Mouse (Mus musculus) retina, embryonic 14.5 days (tissue): ENCODE results near the gene Prkaca.
"Not testable (repeated sequence)": the region's sequence is repeated elsewhere in the genome, so short reads cannot be mapped to it uniquely, and the experiment has no call there.

Experiments used
- DNase-seq: peaks from one replicate; pipeline ENCODE4 v3.0.0-alpha.2; 2015; ENCODE audit warnings: low spot score

Prkaca gene

DNA sequence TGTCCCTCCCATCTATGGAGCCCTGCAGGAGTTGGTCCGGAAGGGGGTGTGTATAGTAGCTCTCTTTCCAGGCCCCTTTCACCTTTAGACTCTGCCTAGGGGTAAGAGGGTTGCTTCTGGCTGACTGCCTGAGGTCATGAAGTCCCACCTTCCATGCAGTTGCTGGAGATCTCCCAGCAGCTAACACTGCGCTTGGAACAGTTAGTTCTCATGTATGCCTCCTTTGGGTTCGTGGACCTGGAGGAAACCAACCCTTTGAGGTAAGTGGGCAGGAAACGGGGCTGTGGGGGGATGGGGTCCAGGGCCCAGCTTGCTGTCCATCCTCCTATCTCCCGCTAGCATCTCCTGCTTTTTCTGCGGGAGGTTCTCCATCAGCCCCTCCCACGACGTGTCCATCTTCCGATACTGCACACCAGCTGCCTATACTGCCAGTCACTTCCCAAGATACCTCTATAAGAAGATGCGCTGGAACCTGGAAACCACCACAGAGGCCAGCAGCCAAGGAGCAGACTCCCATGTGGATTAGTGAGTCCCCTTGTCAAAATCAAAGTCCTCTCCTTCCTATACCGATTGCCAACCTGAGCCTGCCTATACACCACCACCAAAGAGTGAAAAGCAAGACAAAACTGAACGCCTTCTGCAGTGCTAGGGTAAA lies 30.3 kb downstream of the Prkaca start:
- DNase-seq = no peak

DNA sequence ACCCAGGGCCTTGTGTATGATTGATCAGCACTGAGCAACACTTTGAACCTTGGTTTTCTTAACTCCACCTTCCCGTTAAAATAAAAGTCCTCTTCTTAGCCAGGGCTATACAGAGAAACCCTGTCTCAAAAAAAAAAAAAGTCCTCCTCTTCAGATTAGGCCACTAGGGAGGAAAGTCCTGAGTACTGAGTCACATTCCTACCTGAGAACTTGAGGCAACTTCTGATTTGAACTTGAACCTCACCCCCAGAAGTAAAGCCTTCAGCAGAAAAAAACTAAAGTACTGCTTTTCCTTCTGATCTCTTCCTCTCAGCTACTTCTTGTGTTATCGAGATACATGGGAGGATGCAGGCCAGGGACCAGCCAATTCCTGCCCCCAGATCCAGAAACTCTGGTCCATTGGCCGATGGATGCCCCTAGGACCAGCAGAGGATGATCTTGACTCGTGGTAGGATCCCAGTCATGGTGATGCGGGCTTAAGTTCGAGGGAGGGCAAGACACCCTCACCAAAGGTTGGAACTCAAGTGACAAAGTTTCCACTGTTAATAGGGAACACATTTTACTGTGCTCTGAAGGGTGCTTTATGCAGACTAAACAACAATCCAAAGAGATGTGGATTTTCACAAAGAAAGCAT lies 30.9 kb downstream of the Prkaca start:
- no peak for DNase-seq

DNA sequence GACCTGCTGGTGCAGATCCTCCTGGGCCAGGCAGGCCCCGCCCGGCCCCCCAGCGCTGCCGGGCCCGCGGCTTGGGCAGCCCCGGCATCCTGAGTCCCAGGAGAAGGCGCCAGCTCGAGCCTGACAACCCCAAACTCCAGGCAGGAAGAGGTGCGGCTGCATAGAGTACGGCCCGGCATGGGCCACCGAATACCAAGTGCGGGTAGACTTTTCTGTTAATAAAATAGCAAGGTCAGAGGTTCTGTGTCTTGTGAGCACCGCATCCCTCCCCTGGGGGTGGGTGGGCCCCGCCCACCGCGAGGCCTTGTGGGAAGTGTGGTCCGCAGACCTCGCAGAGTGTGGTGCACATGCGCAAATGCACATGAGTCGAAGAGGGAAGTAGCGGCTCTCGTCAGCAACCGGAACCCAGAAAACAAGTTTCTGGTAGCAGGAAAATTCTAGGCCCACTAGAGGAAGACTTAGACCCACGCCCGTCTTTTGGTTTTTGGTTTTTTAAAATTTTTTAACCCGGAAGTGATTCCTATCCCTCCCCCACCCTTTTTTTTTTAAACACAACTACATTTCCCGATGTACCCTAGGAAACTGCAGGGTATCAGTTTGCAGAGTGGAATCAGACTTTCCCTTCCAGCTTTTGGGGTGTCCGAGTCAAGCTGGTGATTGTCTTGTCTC lies 31.9 kb downstream of the Prkaca start:
- DNase-seq = peak; percentile 93

DNA sequence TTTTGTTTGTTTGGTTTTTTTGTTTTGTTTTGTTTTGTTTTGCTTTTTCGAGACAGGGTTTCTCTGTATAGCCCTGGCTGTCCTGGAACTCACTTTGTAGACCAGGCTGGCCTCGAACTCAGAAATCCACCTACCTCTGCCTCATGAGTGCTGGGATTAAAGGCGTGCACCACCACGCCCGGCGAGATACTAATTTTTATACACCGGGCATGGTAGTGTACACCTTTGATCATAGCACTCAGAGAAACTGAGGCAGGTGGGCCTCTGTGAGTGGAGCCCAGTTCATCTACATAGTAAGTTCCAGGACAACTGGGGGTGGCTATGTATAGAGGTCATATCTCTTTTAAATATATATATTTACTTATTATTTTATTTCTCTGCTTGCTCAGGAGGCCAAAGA lies 32.7 kb downstream of the Prkaca start:
- not testable (repeated sequence) for DNase-seq

DNA sequence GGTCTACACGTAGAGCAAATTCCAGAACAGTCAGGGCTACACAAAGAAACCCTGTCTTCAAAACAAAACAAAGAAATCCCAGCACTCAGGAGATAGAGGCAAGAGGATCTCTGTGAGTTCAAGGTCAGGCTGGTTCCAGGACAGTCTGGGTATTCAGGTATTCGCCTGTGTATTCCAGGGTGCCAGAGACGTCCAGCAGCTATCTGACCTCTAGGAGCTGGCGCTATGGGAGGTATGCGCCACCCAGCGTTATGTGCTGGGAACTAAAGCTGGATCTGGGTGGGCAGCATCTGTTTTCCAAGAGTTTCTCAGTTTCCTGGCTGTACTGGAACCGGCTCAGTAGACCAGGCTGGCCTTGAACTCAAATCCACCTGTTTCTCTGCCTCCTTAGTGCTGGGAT lies 35.6 kb downstream of the Prkaca start:
- peak; percentile 63 for DNase-seq

DNA sequence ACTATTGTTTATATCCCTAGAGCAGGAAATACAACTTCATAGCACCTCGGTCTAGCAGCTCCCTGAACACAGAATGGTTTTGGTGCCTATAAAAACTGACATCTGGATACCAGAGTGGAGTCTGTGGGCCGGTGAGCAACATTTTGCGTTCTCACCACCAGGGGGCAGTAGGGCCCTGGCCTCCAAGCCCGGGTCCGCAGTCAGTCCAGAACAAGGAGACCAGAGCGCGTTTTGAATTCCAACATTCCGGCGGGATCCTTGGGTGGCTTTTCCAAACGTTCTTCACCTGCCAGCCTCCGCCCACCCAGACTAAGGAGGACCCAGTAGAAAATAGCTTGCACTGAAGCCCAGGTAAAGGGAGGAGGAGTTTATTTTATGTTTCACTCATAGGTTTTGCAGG lies 37.1 kb downstream of the Prkaca start:
- DNase-seq = peak; percentile 87

DNA sequence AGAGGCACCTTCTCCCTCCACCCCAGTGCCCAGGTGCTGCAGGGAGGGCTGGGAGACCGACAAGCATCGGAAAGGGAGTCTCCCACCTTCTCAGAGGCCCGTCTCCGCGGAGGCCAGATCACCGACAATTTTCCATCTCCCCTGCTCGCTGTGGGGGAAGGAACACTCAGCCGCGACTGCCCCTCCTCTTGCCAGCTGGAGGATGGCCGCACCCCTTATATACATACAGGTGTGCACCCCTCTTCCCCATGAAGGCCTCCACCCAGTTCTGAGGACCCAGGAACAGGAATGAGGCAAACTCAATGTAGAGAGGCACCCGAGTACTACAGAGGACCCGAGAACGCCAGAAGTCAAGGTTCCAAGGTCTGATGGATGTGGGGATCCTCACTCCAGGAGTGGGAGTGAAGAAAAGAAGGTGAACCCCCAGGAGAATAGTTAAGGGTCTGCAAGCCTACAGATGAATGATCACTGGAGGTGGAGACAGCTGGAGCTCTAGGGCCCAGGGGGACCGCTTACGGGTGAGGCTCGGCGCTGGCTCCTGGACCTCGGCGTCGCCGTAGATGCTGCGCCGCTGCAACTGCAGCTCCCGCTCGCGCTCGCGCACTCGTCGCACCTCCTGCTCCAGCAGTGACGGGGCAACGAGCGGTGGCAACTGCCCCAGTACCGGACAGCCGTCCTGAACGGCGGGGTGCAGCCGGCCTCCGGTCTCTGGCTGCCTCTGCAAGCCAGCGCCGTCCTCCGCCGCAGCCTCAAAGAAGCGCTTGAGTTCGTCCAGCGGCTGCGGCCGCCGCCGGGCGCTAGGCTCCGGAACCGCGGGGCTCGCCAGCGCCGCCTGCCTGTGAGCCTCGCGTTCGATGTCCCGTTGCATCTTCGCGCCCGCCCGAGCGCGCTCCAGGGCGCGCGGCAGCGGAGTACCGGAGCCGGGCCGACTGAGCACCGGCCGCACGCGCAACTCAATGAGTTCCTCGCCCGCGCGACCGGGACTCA lies 38.1 kb downstream of the Prkaca start:
- peak; percentile 83 for DNase-seq

DNA sequence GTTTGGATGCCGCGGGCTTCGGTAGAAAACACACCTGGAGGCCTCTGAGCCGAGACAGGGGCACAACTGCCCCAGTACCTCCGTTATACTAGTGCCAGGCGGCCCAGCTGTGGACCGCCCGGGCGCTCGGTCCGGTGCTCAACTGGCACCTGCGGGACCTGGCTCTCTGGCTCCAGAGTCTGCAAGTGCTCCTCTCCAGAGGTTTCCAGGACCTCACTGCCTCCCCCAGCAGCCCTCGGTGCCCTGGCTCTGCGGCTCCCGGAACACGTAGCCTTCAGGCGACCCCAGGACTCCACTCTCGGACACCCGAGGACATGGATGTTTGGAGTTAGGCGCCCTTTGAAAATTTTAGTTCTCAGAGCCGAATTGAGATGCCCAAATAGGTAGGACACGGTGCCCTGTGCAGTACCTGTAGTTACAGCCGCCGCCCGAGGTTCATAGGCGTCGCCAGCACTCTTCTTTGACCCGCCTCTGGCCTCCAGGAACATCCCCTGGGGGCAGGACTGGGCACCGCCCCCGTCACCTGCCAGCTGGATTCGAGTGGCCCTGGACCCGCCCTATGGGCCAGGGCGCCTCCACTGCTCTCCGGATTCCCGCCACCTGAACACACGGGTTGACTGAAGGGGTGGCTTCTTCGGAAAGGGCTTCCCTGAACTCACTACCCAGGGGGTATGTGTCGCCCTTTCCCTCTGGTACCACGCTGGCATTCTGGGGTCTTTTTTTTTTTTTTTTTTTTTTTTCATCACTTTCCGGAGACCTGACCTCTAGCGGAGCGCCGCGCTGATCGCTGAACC lies 39.1 kb downstream of the Prkaca start, which contains the start of gene 2210011C24Rik:
Gene 2210011C24Rik, minus strand, starts transcription at position 467 of the 794 bp plus-strand sequence.
- DNase-seq = peak; percentile 31

DNA sequence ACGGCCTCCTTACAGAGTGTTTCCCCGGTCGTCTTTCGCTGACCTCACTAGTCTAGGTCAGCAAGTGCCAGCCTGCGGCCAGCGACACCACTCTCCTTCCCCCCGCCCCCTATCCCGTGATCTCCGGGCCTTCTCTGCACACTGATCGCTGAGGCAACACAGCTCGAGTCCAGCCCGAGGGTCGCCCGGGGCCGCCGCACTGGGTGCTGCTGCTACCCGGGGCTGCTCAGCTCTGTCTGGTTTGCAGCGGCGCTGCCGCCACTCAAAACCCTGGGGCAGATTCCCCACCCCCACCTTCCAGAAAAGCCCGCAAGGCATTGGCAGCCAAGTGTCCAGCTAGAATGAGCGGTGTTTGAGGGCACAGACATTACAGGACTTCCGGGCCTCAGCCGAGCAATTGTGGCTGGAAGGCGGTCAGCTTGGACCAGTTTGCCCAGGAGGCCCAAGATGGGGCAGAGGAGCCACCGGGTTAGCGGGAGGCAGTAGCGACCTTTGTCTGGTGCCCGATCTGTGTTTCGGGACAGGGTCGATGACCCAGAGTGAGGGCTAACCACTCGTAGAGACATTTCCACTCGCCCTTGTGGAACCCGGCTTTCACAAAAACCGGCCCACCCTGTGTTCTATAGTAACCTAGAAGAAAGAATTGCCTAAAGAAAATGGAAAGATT lies 39.8 kb downstream of the Prkaca start:
- DNase-seq = peak; percentile 37

DNA sequence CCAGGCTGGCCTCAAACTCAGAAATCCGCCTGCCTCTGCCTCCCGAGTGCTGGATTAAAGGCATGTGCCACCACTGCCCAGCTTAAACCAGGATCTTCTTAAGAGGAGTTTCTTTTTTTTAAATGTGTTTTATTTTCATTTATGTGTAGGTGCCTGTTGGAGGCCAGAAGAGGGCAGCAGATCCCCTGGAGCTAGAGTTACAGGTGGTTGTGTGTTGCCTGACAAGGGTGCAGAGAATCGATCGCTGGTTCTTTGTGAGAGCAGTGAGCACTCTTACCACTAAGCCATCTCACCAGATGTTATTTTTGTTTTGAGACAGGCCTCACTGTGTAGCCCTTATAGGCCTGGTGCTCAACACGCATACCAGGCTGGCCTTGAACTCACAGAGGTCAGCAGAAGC lies 43.0 kb downstream of the Prkaca start:
- DNase-seq = no peak

DNA sequence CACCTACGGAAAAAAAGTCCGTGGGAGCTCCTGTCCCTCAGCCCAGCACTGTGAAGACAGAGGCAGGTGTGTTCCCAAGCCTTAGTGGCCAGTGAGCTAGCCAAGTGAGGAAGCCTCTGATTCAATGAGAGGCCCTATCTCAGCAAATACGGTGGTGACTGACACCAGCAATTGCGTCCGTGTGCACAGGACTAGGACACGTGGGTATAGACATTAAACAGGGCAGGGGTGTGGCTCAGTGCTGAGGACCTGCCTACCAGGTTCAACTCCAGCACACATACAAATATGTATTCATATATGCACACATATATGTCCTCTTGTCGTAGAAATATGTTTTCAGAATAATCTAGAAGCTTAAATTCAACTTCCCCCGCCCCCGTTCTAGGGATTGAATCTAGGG lies 46.9 kb downstream of the Prkaca start:
- no peak for DNase-seq

DNA sequence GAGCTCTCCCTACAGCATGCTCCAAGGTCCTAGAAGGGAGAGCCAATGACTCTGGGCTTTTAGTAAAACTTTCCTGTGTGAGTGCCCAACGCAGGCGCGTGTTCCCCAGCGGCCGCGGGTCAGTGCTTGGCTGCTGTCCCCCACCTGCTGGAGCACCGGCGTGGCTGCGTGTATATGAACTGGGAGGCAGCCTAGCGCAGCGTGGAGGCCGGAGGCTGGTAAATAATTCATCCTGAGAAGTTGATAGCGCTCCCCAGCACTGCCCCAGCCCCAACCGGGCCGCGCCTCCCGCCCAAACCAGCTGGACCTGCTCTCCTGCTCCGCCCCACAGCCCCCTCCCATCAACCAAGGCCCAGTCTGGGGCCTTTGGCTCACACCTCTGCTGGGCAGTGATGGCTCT lies 48.3 kb downstream of the Prkaca start, which contains the start of gene Palm3:
Gene Palm3, plus strand, starts transcription at position 376 of the 400 bp plus-strand sequence.
- no peak for DNase-seq

DNA sequence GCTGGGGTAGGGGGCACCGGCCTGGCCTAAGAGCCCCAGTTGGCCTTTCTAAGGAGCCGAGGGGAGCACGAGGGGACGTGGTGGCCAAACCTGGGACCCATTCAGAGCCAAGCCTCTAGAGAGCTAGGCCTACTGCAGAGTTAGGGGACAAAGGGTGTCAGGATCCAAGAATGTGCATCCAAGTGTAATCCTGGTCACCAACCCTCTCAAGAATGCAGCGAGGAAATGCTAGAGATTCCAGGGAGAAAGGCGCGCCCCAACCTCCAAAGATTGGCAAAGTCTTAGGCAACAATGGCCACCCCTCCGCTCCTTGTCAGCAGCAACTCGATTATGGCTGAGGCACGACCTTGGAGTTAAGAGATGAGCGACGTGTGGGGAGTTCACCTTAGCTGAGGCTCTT lies 48.8 kb downstream of the Prkaca start:
- no peak for DNase-seq

DNA sequence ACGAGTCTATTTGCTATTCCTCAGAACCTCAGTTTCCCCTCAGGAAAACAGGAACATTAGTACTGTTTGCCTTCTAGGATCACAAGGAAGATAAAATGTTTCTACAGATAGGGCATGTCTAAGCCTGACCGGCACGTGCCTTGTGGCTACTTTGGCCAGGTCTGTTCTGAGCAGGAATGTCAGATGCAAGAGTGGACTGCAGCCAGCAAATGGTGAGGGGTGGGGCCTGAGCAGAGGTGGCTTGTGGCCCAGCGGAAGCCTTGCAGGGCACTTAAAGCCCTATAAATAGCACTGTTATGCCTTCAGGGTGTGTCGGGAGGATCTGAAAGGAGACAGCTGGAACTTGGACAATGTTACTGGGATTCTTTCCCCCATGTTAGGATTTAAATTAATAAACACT lies 50.3 kb downstream of the Prkaca start:
- DNase-seq = no peak

DNA sequence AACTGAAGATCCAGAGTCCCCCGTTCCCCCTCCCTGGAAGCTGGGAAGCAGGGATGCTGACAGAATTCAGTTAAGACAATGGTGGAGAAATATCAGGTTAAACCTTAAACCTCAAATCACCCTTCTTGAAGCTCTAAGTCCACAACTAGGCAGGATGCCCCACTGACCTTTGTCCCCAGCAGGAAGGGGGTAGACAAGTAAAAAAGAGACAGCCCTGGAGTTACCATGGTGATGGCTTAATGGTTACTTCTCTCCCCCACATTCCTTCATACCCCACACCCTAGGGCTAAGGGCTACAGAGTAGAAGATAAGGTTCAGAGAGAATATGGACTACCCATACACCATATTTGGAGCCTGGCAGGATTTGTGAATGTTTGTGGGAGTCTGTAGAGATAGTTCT lies 50.8 kb downstream of the Prkaca start:
- DNase-seq = no peak

DNA sequence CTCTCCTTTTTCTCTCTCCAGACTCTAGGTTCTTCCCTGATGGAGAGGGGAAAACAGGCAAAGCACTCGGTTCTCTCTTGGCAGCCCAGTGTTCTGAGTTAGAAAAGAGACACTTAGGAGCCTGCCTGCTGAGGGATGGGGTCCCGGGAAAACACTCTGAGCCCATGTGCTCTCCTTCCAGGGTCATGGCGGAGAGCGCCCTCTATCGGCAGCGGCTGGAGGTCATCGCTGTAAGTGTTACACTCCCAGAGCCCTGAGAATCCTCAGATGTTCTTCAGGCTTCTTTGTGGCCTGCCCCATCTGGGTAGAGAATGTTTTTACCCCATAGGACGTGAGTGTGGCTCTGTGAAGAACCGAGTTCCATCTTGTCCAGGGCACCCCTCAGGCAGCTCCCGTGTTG lies 51.4 kb downstream of the Prkaca start:
- peak; percentile 79 for DNase-seq

DNA sequence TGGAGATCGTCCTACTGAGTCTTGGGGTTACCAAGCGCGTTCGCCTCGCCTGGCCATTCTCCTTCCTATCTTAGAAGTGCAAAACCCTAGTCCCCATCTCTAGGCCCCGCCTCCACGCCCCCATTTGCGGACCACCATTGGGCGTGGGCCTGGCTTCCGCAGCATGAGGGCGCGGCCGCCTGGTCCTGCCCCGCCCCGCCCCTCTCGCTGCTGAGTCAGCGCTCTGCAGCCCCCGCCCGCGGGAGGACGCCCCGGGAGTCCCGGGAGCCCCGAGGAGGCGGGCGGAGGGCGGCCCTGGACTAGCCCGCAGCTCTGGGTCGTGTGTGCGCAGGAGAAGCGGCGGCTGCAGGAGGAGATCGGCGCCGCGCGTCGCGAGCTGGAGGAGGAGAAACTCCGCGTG lies 53.1 kb downstream of the Prkaca start:
- peak; percentile 73 for DNase-seq

DNA sequence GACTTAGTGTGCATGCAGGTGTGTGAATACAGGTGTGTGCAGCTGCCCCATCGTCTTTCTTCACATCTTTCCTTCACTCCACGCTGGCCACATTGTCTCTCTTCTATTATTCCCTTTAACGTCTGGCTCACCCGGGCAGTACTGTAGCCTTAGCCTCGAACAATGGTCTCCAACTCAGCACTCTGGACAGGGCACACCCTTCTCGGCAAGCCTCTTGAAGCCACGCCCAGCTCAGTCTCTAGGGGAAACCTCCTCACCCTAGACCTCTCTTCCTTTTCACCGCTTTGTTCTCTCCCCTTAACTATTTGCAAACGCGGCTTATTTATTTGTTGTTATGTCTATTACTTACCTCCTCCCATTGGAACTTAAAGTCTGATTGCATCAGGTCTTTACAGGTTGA lies 54.7 kb downstream of the Prkaca start:
- no peak for DNase-seq

DNA sequence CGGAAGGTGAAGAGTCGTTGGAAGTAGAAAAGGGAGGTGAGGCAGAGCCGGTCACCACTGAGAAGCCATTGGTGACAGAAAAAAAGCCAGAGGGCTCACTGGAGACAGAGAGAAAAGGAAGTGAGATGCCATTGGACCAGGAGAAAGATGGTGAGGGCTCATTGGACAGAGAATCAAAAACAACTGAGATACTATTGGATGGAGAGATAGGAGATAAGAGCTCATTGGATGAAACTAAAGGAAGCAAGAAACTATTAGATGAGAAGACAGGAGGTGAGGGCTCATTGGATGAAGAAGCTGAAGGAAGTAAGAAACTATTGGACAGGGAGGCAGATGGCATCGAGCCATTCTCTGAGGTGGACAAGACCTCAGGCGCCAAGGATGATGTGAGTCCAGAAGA lies 56.5 kb downstream of the Prkaca start:
- DNase-seq = no peak

DNA sequence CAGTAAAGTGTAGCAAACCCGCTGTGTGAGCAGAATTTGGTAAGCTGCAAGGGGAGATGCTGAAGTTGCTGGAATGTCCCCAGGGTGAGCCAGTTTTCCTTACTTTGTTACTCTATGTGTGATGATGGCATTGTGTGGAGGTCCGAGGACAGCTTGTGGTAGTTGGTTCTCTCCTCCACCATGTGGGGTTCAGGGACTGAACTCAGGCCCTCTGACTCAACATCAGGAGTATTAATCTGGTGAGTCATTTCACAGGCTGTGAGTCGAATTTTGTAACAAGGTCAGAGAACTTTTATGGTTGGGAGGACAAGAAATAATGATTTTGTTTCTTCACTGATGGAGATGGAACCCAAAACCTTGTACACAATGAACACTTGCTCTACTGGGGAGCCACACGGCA lies 60.0 kb downstream of the Prkaca start:
- DNase-seq = no peak

DNA sequence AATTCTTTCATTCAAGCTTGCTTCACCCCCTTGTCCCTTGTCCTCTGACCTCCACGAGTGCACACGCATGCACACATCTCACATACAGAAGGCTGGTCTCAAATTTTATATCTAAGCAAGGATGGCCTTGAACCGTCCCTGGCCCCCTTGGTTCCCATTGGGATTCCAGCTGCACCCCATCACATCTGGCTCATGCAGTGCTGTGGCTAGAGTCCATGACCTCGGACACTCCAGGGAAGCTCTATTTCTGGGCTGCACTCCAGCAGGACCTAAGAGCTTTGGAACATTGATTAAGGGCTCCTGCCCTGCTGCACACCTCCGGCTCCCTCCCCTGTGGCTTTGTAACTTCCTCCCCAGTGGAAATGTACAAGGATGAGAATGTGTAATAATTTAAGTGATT lies 65.2 kb downstream of the Prkaca start:
- DNase-seq = no peak
